Mouse (Mus musculus) heart, embryonic 14.5 days (tissue): ENCODE measurements around the gene Gm5089. TPM values are rescaled to one million over a fixed set of nuclear protein-coding genes. Genes with fewer than 3 reads are reported as not detected.

Experiments
- ATAC-seq: fragments of 200-750 bp; cut with Nextera tagmentation; 2 replicates; pipeline ENCODE4 v1.8.0; 2017; ENCODE audit warnings: low read depth, moderate TSS enrichment; ENCODE audit not compliant: insufficient number of reproducible peaks, insufficient read depth, low FRiP score
- H3K27ac ChIP-seq, 2 experiments: fragments of 200-500 bp in 1 of 2; fragments of 300-500 bp in 1 of 2; sonication (generic) in 1 of 2; replicated peaks in 1 of 2; 2 replicates each; pipeline ENCODE4 v1.5.1; 2012 to 2014; ENCODE audit warnings: low read depth in 2 of 2, low read length in 2 of 2, control low read depth in 1 of 2, mild to moderate bottlenecking in 1 of 2, mixed read lengths in 1 of 2; ENCODE audit not compliant: control insufficient read depth in 1 of 2, insufficient read depth in 1 of 2
- H3K27me3 ChIP-seq: fragments of 300-500 bp; sonication (generic); 2 replicates; pipeline ENCODE4 v1.6.1; 2014; ENCODE audit warnings: mild to moderate bottlenecking, low read length, control low read depth; ENCODE audit not compliant: control insufficient read depth, insufficient read depth
- H3K36me3 ChIP-seq: fragments of 300-500 bp; sonication (generic); 2 replicates; pipeline ENCODE4 v1.6.1; 2014; ENCODE audit warnings: mild to moderate bottlenecking, control low read depth, low read length, mixed read lengths; ENCODE audit not compliant: control insufficient read depth, insufficient read depth
- H3K4me1 ChIP-seq, 2 experiments: fragments of 200-500 bp in 1 of 2; fragments of 300-500 bp in 1 of 2; sonication (generic) in 1 of 2; 2 replicates each; pipeline ENCODE4 v1.6.1; 2012 to 2014; ENCODE audit warnings: low read length in 2 of 2, control low read depth in 1 of 2, mixed read lengths in 1 of 2; ENCODE audit not compliant: control insufficient read depth in 2 of 2, insufficient read depth in 2 of 2
- H3K4me2 ChIP-seq: fragments of 300-500 bp; sonication (generic); 2 replicates; pipeline ENCODE4 v1.6.1; 2014; ENCODE audit warnings: mild to moderate bottlenecking, low read length
- H3K4me3 ChIP-seq, 2 experiments: fragments of 200-500 bp in 1 of 2; fragments of 300-500 bp in 1 of 2; sonication (generic) in 1 of 2; 2 replicates each; pipeline ENCODE4 v1.5.1; 2012 to 2014; ENCODE audit warnings: low read length in 2 of 2, mild to moderate bottlenecking in 2 of 2, control low read depth in 1 of 2, low read depth in 1 of 2, moderate library complexity in 1 of 2; ENCODE audit not compliant: control insufficient read depth in 1 of 2, insufficient read depth in 1 of 2
- H3K9ac ChIP-seq: fragments of 300-500 bp; sonication (generic); 2 replicates; pipeline ENCODE4 v1.6.1; 2014; ENCODE audit warnings: mild to moderate bottlenecking, low read length
- H3K9me3 ChIP-seq: fragments of 300-500 bp; sonication (generic); 2 replicates; pipeline ENCODE4 v1.6.1; 2016; ENCODE audit warnings: low read length, control low read depth; ENCODE audit not compliant: control insufficient read depth
- WGBS: fragments of 180-500 bp; shearing (Covaris S2); extraction: QIAGEN DNeasy Blood & Tissue Kit; methylation state at CpG from one replicate; pipeline ENCODE4 v1.1.7; 2014; 5-methylcytosine and 5-hydroxymethylcytosine counted together
- polyA plus RNA-seq: library from polyadenylated mRNA; unstranded; fragments of >200 nt; fragmentation: Nextera tagmentation; extraction: Ambion mirVana; gene quantifications from 2 replicates; pipeline ENCODE4 v1.2.1, GENCODE M21; 2014

Gm5089 gene
- polyA plus RNA-seq: not detected in 2 replicates

GRCm38 (mm10) chr14:122450496-122451382 is at the start of gene Gm5089:
Gene Gm5089, minus strand, starts transcription at chr14:122451115.
- Histone ChIP-seq H3K27ac (no peak within 1 kb of the TSS), H3K9me3 (no peaks in the 10 kb centered on the region), H3K36me3 (no peaks in the 10 kb centered on the region), H3K4me2 (peak within 1 kb of the TSS; percentile 88), H3K27me3 (peaks cover 81% of the 10 kb centered on the region), H3K4me3 (peak within 1 kb of the TSS; percentile 41 to 44), H3K9ac (peak within 1 kb of the TSS; percentile 47; the same call in 1 of the 2 replicates), H3K4me1 (peaks cover 4 to 17% of the 10 kb centered on the region in 2 experiments; a peak in 3 of 4 replicates)
- no peak for ATAC-seq
- under 1% methylated on average over 59 of the region's 59 CpGs for WGBS

- Histone ChIP-seq H3K27me3 (peaks cover 60% of the 10 kb centered on the region), H3K4me3 (no peak overlapping the region), H3K9ac (no peak overlapping the region), H3K4me2 (no peak overlapping the region), H3K4me1 (peaks cover 0 to 7% of the 10 kb centered on the region in 2 experiments; a peak in 2 of 4 replicates), H3K36me3 (no peaks in the 10 kb centered on the region), H3K27ac (no peak overlapping the region), H3K9me3 (0 out of 2 replicates have a peak, but pooled peaks cover 3% of the 10 kb centered on the region)
- WGBS: 59% methylated on average over 1 of the region's 1 CpGs
- ATAC-seq: no peak
These were observed 41.1 kb upstream of the Gm5089 start for GRCm38 (mm10) chr14:122492015-122492414.

GRCm38 (mm10) chr14:122491521-122491920 is 40.6 kb upstream of the Gm5089 start:
- WGBS: 78% methylated on average over 6 of the region's 6 CpGs
- peaks cover 0 to 7% of the 10 kb centered on the region in 2 experiments; a peak in 2 of 4 replicates for H3K4me1 ChIP-seq
- ATAC-seq: no peak
- H3K9me3 ChIP-seq: 0 out of 2 replicates have a peak, but pooled peaks cover 3% of the 10 kb centered on the region
- no peak overlapping the region for H3K9ac ChIP-seq
- H3K4me2 ChIP-seq: no peak overlapping the region
- H3K27me3 ChIP-seq: peaks cover 65% of the 10 kb centered on the region
- H3K4me3 ChIP-seq: no peak overlapping the region
- H3K36me3 ChIP-seq: no peaks in the 10 kb centered on the region
- H3K27ac ChIP-seq: no peak overlapping the region

- Histone ChIP-seq H3K27ac (no peak within 1 kb of the TSS), H3K4me1 (peaks cover 0 to 7% of the 10 kb centered on the region in 2 experiments; a peak in 2 of 4 replicates), H3K27me3 (peaks cover 73% of the 10 kb centered on the region), H3K4me3 (peak within 1 kb of the TSS; percentile 0 to 28; a peak in 2 of 4 replicates), H3K36me3 (no peaks in the 10 kb centered on the region), H3K9ac (no peak within 1 kb of the TSS), H3K9me3 (0 out of 2 replicates have a peak, but pooled peaks cover 3% of the 10 kb centered on the region), H3K4me2 (peak within 1 kb of the TSS; percentile 54)
- WGBS: 2% methylated on average over 47 of the region's 51 CpGs
- no peak for ATAC-seq
These were observed 39.8 kb upstream of the Gm5089 start, which contains the start of gene Gm10837 for GRCm38 (mm10) chr14:122490441-122491328. Gene Gm10837, plus strand, starts transcription at chr14:122490586.

- peaks cover 81% of the 10 kb centered on the region for H3K27me3 ChIP-seq
- H3K4me2 ChIP-seq: no peak overlapping the region
- no peaks in the 10 kb centered on the region for H3K36me3 ChIP-seq
- peaks cover 0 to 7% of the 10 kb centered on the region in 2 experiments; a peak in 2 of 4 replicates for H3K4me1 ChIP-seq
- no peak for ATAC-seq
- no peak overlapping the region for H3K9ac ChIP-seq
- no peak overlapping the region for H3K27ac ChIP-seq
- H3K4me3 ChIP-seq: peak overlapping the region in 1 of 2 experiments; percentile 28; a peak in 1 of 4 replicates
- 0 out of 2 replicates have a peak, but pooled peaks cover 3% of the 10 kb centered on the region for H3K9me3 ChIP-seq
- WGBS: 7% methylated on average over 12 of the region's 12 CpGs
These were observed 38.9 kb upstream of the Gm5089 start for GRCm38 (mm10) chr14:122489686-122490414.

GRCm38 (mm10) chr14:122489041-122489440 is 38.1 kb upstream of the Gm5089 start:
- no peak overlapping the region for H3K4me2 ChIP-seq
- no peak overlapping the region for H3K27ac ChIP-seq
- ATAC-seq: no peak
- WGBS: 1% methylated on average over 5 of the region's 5 CpGs
- H3K4me1 ChIP-seq: peaks cover 0 to 7% of the 10 kb centered on the region in 2 experiments; a peak in 2 of 4 replicates
- no peak overlapping the region for H3K4me3 ChIP-seq
- H3K27me3 ChIP-seq: peaks cover 89% of the 10 kb centered on the region
- H3K9me3 ChIP-seq: 0 out of 2 replicates have a peak, but pooled peaks cover 3% of the 10 kb centered on the region
- no peaks in the 10 kb centered on the region for H3K36me3 ChIP-seq
- H3K9ac ChIP-seq: no peak overlapping the region
